Mouse (Mus musculus) fat pad, adult 2 months (tissue): ENCODE results near the gene Pde10a.
A peak's percentile ranks its signal among the peaks of the same experiment; 100 is the strongest.
"Not testable (repeated sequence)": the region's sequence is repeated elsewhere in the genome, so short reads cannot be mapped to it uniquely, and the experiment has no call there.

ENCODE experiments used
- DNase-seq: peaks from one replicate; pipeline ENCODE4 v3.0.0-alpha.2; 2011; ENCODE audit warnings: low read depth, low spot score; ENCODE audit errors: extremely low read depth

Gene Pde10a

DNA sequence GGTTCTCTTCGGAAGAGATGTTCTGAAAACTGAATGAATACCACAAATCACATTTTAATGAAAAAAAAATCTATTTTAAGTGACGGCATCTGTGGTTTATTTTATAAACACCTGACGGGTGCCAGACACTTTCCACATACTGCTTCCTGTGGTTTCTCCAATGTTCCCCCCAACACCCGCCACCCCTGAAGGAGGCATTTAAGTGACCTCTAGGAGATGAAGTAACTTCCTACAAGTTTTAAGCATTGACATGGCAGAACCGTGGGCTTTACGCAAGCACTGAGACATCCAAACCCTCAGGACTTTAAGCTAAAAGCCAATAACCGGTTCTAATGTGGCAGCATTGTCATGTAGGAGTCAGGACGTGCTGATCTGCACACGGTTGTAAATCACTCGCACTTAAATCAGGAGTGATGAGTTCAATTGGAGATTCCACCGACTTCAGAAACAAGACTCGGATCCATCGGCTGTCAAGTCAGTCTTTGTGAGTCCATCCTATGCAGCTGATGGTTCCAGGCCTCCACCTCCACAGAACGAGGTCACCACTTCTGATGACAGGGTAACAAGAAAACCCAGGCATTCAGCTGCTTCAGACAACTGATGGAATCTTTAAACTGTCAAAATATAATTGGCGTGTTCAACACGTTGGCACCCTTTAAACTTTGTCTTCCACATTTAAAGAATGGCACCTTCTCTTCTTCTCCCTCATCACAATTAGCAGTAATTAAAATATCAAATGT is 115.7 kb downstream of the Pde10a start:
- peak; percentile 39 for DNase-seq

- DNase-seq: no peak
Observed at GRCm38 (mm10) chr17:8641491-8641890, 116.3 kb downstream of the Pde10a start.

DNA sequence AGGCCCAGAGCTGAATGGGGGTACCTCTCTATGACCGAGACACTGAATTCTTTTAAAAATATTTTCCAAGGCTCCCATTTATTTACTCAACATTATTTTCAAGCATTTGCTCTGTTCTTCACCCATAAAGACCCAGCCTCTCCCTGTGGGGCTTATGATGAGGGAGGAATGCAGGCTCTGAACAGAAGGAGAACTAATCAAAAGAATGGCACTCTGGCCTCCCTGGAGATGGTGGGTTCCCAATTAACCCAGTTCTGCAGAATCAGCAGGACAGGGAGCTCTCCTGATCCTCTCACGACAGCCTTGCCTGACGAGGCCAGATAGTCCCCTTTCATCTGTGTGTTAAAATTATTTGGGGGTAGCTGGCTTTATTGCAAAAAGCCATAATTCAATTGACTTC is 117.2 kb downstream of the Pde10a start:
- no peak for DNase-seq

DNA sequence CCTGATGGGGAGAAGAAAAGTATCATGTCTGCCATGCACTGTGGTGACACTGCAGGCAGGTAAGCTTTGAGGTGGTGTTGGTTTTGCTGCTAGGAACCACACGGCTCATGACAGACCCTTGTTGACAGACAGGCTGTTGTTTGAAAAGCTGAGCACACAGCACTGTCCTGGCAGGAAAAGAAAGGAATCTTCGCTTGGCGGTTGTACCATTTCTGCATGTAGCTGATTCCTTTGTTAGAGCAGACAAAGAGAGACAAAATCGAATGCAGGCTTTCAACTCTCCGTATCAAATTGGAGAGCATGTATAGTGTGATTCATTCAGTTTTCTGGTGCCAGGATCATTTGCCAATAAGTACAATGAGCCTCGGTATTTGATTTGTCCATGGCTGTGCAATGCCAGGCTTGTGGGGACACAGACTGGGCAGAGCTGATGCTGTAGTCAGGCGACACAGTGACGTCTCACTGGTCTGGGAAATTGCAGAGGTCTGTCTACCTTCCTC is 122.2 kb downstream of the Pde10a start:
- no peak for DNase-seq

- no peak for DNase-seq
Observed at GRCm38 (mm10) chr17:8648310-8648709, 123.1 kb downstream of the Pde10a start.

DNA sequence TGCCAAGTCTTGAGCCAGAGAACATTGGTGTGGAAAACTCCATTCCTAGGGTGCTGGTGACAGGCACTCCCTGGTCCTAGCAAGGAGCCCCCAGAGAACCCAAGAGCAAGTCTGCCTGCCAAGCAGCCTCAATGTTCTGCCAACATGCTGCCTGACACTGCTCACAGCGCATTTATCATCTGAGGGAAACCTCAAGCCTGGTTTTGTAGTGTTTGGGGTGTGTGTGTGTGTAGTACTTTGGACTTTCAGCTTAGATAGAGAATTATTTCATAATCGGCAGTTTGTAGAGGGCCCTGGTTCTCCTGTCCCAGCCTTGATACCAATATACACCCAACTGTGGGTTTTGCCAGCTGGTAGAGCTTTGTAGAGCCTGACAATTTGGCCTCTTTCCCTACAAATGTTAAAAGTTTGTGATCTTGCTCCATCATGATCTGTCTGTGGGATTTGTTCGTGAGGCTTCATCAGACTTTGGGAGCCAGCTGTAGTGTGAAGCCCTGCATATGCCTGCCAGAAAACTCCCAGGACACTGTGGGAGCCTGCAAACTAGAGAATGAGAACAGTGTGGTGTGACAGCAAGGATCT is 127.6 kb downstream of the Pde10a start:
- no peak for DNase-seq

GRCm38 (mm10) chr17:8657661-8658060 is 132.5 kb downstream of the Pde10a start:
- DNase-seq: no peak

- DNase-seq: no peak
Observed at GRCm38 (mm10) chr17:8658751-8659454, 133.7 kb downstream of the Pde10a start.

GRCm38 (mm10) chr17:8666912-8667311 is 141.7 kb downstream of the Pde10a start:
- no peak for DNase-seq

GRCm38 (mm10) chr17:8674651-8675050 is 149.5 kb downstream of the Pde10a start:
- no peak for DNase-seq

DNA sequence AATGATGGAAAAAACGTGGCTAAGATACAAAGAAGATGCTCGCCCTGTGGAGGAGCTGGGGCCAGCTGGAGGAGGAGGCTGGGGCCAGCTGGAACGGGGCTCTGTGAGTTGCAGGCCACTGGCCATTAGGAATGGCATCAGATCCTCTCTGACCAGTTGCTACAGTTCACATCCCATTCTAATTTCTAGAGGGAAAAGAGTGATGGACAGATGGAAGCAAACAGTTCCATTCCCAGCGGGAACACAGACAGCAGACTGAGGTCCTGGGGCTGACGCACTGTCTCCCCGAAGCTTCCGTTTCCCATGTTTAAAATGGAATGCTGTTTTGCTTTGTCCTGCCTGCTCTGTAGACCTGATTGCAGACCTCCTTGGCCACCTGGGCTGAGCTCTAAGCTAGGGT is 161.2 kb downstream of the Pde10a start:
- DNase-seq: no peak

GRCm38 (mm10) chr17:8688096-8688495 is 162.9 kb downstream of the Pde10a start:
- DNase-seq: no peak

GRCm38 (mm10) chr17:8698265-8698664 is 173.1 kb downstream of the Pde10a start:
- DNase-seq: no peak

DNA sequence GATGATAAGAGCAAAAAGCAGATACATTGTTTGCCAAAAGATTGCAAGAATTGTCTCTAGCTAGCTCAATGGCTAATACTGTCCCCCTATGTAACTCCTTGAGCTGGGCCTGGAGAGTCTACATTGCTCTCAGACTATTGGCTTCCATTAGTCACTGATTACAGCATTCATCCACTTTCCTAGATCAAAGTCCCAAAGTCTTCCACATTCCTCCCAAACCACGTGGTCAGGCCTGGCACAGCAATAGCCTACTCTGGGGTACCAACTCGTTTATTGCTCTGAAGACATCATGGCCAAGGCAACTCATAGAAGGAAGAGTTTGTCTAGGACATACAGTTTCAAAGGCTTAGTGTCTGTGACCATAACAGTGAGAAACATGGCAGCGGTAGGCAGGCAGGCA is 173.6 kb downstream of the Pde10a start:
- no peak for DNase-seq

DNA sequence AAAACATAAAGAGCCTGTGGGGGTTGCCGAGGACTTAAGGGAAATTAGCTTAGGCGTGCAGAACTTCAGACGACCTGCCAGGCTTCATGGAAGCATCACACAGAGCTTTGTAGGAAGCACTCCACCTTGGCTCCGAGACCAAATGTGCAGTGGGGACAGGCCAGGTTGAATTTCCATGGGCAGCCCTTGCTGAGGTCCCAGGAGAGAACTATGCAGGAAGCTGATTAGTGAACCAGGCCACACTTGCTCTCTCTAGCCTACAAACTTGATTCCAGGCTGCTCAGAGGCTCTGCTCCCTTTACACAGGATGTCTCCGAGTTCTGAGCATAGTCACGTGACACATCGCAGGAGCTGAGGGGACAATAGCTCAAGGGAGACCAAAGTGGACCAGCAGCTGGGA is 175.9 kb downstream of the Pde10a start:
- DNase-seq: no peak

- DNase-seq: no peak
Observed at GRCm38 (mm10) chr17:8702503-8702902, 177.3 kb downstream of the Pde10a start.

GRCm38 (mm10) chr17:8708006-8708405 is 182.8 kb downstream of the Pde10a start:
- no peak for DNase-seq

DNA sequence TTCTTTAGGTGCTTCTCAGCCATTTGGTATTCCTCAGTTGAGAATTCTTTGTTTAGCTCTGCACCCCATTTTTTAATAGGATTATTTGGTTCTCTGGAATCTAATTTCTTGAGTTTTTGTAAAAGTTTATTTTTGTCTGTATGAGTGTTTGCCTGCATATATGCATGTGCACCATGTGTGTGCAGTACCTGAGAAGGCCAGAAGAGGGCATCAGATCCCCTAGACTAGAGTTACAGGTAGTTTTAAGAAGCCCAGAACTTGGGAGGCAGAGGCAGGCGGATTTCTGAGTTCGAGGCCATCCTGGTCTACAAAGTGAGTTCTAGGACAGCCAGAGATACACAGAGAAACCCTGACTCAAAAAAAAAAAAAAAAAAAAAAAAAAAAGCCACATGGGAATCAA is 187.6 kb downstream of the Pde10a start:
- DNase-seq: not testable (repeated sequence)

DNA sequence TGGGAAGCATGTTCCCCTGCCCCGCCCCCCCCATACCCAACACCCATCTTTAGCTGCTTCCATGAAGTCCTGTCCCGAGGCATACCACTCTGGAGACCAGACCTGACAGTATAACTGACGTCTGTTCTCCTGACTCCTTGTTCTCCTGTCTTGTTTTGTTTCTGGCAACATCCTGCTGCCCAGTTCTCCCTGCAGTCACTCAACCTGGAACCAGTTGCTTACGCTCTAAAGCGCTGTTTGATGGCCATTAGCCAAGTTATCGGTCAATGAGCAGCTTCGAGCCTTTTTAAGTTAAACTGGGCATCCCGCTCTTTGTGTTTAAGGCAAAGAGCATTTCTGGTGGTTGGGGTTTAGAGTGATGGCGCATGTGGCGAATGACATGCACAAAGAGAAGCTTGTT is 195.8 kb downstream of the Pde10a start:
- no peak for DNase-seq

DNA sequence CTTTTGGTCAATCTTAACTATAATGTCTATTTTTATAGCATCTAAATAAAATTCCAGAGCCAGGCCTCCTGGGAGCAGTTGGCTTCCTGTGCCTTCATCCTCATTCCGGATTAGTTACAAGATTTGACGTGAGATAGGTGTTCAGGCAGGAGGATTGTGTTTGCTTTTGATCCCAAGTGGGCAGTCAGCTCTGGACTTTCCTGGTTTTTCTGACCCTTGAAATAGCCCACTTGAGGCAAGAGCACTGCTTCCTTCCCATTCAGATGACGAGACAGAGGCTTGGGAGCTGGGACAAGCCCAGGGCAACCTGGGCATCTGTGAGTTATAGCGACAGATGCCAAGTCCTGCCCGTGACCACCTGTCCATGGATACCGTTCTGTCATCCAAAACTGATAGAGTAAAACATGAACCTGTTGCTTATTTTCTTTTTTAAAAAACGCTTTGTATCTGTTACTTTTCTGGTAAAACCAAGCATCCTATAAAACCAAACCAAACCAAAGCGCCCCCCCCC is 199.3 kb downstream of the Pde10a start:
- DNase-seq: no peak

GRCm38 (mm10) chr17:8728646-8729045 is 203.5 kb downstream of the Pde10a start:
- DNase-seq: no peak

DNA sequence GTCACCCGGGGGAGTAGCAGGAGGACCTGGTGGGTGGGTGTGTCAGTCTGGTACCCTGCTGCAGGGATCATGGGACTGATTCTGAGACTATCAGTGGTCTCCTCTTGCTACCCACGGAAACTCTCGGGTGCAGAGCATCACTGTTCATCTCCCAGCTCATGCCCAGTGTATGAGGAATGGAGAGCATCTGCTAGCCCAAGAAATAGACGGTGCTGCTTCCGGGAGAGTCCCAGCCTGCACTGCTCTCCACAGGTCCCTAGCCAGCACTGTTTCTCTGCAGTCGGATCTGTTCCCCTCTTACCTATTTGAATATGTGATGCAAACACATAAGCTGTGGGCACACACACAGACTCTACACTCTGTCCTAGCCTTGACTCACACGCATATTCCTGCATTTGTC is 204.6 kb downstream of the Pde10a start:
- no peak for DNase-seq
